Mouse (Mus musculus): Measurements from ENCODE around the gene Pabpc4.

Gene Pabpc4

GRCm38 (mm10) chr4:123261721-123262401 is at the start of gene Pabpc4:
TSS of gene Pabpc4 (plus strand) at chr4:123262351.
- no peak for DNase-seq

GRCm38 (mm10) chr4:123213975-123214374 is 48.2 kb upstream of the Pabpc4 start:
- DNase-seq, result no peak

- no peak for DNase-seq
These were observed 46.8 kb upstream of the Pabpc4 start for GRCm38 (mm10) chr4:123215367-123215766.

- DNase-seq, result peak; percentile 51 to 55
These were observed 45.4 kb upstream of the Pabpc4 start for GRCm38 (mm10) chr4:123216782-123217181.

- DNase-seq, result peak; percentile 91 to 94
These were observed 42.3 kb upstream of the Pabpc4 start for GRCm38 (mm10) chr4:123219720-123220357.

- DNase-seq, result no peak
These were observed 41.5 kb upstream of the Pabpc4 start for GRCm38 (mm10) chr4:123220637-123221036.

- peak; percentile 46 to 61 for DNase-seq
These were observed 38.8 kb upstream of the Pabpc4 start for GRCm38 (mm10) chr4:123223309-123223708.

- peak; percentile 71 to 74 for DNase-seq
These were observed 36.3 kb upstream of the Pabpc4 start for GRCm38 (mm10) chr4:123225718-123226403.

- peak; percentile 62 to 68 for DNase-seq
These were observed 34.4 kb upstream of the Pabpc4 start for GRCm38 (mm10) chr4:123227707-123228106.

GRCm38 (mm10) chr4:123228270-123228669 is 33.9 kb upstream of the Pabpc4 start:
- no peak for DNase-seq

GRCm38 (mm10) chr4:123229166-123229565 is 33.0 kb upstream of the Pabpc4 start:
- DNase-seq, result no peak

GRCm38 (mm10) chr4:123232841-123233240 is 29.3 kb upstream of the Pabpc4 start:
- no peak for DNase-seq

GRCm38 (mm10) chr4:123233492-123234084 is 28.6 kb upstream of the Pabpc4 start, which contains the start of gene Heyl:
TSS of gene Heyl (plus strand) at chr4:123233556.
- peak in 1 of 2 experiments; percentile 43 for DNase-seq

GRCm38 (mm10) chr4:123235835-123236430 is 26.2 kb upstream of the Pabpc4 start:
- peak in 1 of 2 experiments; percentile 27 for DNase-seq

GRCm38 (mm10) chr4:123236431-123237031 is 25.6 kb upstream of the Pabpc4 start:
- no peak for DNase-seq

- DNase-seq, result no peak
These were observed 24.5 kb upstream of the Pabpc4 start for GRCm38 (mm10) chr4:123237386-123238266.

GRCm38 (mm10) chr4:123239361-123240203 is 22.6 kb upstream of the Pabpc4 start:
- DNase-seq, result peak; percentile 43 to 49

GRCm38 (mm10) chr4:123246221-123246620 is 15.9 kb upstream of the Pabpc4 start:
- DNase-seq, result peak in 1 of 2 experiments; percentile 19

- DNase-seq, result no peak
These were observed 15.5 kb upstream of the Pabpc4 start for GRCm38 (mm10) chr4:123246651-123247050.

Data from cerebellum, postnatal 10 days (tissue).